Mouse (Mus musculus): ENCODE measurements at regions not wholly inside any gene's neighbourhood (a gene's known extent, or its start where the extent isn't known, plus 50 kb on each side); places are given as distances from the start of the nearest gene placed in this dataset.

GRCm38 (mm10) chr4:81111307-81111706, 200.9 kb downstream of the Lurap1l start:
- TF ChIP-seq CTCF (IDR thresholded peaks at IDR 0.05; ENCODE audit: borderline replicate concordance, insufficient read depth, low read depth, low read length): no peak
- no peak for TF ChIP-seq POLR2A (IDR thresholded peaks at IDR 0.05; ENCODE audit: borderline replicate concordance, insufficient read depth, low read length)

Data from cerebellum, adult 2 months (tissue).